Mouse (Mus musculus): ENCODE measurements at regions not wholly inside any gene's neighbourhood (a gene's known extent, or its start where the extent isn't known, plus 50 kb on each side); places are given as distances from the start of the nearest gene placed in this dataset.

DNA sequence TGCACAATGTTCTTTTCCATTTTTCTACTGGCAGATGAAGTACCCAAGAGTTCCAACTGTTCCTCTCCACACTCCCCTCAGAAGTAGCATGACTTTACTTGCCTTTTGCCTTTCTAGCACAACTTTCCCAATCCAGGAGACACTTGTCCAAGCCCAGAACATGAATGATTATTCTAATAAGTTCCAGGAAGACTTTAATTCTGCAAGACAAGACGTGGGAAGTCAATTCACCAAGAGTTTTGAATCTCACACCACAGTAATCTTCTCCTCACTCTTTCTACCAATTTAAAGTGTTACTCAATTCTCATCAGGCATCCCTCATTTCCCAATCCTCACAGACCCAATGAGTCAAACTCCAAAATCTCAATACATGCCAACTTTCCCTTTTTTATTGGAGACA, 122.4 kb downstream of the Car2 start:
- in situ Hi-C loops (cut with MboI; ENCODE audit: unreplicated experiment in 2 of 2) = no loop called here

DNA sequence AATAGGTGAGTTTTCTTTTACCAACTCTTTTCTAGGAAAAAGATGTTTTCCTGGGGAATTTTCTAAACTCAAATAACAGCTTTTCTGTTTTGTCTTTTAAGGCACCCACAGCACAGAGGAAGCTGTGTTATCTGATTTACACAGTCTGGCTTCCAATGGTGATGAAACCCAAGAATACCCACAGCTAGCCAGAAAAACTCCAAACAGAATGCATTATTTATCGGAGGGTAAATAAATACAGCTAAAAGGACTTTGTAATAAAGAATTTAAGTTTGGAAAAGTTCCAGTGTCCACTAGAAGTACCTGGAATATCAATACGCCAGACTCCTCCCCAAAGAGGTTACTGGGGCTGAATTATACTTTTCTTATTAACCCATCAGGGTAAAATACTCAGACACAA, 123.7 kb downstream of the Car2 start:
- in situ Hi-C loops (cut with MboI; ENCODE audit: unreplicated experiment in 2 of 2) = no loop called here

- in situ Hi-C loops (cut with MboI; ENCODE audit: unreplicated experiment in 2 of 2) = no loop called here
These were observed 130.5 kb downstream of the Car2 start for GRCm38 (mm10) chr3:15016621-15017020.

DNA sequence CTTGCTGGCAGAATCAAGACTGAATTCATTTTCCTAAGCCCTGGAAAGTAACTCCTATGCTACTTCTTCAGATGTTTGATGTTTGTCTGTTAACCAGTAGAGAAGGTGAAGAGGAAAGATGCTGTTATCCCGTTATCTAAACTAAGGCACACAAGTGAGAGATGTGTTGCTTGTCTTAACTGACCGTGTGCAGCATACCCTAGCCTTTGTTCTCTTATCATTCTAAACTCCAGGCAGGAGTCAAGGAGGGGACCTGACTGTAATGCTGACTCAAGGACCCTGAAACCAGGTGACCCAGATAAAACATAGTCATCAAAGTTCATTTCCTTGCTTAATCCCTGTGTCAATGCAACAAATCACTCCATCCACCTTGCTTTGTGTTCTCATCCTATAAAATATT, 136.7 kb downstream of the Car2 start:
- in situ Hi-C loops (cut with MboI; ENCODE audit: unreplicated experiment in 2 of 2) = no loop called here

DNA sequence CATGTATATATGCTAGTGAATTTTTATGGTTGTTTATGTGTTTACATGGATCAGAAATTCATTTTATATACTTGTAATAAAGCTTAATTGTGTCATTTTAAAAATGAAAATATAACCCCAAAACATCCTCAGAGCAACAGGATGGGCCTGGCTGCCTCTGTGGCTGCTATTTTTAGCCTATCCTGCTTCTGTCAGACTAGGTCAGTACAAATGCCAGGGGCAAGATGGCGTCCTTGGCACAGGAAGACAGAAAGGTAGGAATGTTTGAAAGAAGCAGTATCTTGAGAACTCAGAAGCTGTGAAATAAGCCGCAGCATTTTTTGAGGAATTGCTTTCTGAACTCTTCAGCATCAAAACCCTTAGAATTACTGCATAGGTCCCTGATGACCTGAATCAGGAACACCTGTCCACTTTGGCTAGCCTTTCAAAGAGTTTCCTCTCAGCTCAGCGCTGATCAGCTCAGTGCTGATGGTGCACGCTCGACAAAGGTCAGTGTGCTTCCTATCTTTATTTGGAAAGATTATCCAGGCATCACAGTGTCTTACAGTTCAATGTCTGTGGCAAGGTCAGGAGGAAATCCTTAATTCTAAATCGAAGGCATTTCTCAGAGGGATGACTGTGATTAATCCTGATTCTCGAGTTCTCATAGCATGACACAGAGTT, 154.9 kb downstream of the Car2 start:
- in situ Hi-C loops (cut with MboI; ENCODE audit: unreplicated experiment in 2 of 2) = no loop called here

GRCm38 (mm10) chr3:15053968-15054367, 167.9 kb downstream of the Car2 start:
- in situ Hi-C loops (cut with MboI; ENCODE audit: unreplicated experiment in 2 of 2) = loop anchor here in 1 of 2 experiments (25.0 kb wide), 2 partner anchors 133 to 983 kb away; no protein-coding TSS in a partner anchor

GRCm38 (mm10) chr3:15055516-15056256, 169.6 kb downstream of the Car2 start:
- in situ Hi-C loops (cut with MboI; ENCODE audit: unreplicated experiment in 2 of 2) = loop anchor here in 1 of 2 experiments (25.0 kb wide), 2 partner anchors 132 to 982 kb away; no protein-coding TSS in a partner anchor

DNA sequence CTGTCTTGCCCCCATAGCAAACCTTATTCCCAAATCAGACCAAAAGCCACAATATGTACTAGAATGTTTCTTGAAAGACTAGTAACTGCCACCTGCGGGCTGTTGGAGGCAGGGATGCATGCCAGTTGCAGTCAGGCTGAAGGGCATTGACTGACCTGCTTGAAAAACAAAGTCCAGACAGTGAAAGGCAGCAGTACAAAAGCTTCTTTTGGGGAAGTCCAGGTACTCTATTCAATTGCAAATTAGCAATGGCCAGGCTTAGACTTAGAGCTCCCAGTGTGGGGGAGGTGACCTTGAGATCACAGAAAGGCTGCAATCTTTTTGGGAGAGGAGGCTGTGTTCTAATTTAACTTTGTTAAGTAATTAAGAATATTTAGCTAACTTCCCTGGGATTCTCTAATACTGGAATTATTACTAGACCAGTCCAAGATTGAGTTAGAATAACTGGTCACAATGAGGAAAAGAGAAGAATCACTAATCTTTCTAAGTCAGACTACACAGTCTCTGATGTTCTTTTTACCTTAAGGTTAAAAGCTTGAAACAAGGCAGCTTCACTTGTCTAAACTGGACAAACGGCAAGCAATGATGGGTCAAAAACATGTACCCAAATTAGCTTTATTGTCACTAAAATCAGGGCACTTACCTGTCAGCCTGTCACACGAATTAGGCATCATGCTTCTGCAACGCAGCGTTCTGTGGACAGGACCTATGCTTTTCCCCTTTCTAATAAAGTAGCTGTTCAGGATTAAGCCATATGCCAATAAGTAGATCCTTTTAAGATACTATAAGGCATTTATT, 170.9 kb downstream of the Car2 start:
- in situ Hi-C loops (cut with MboI; ENCODE audit: unreplicated experiment in 2 of 2) = loop anchor here in 1 of 2 experiments (25.0 kb wide), 2 partner anchors 130 to 980 kb away; no protein-coding TSS in a partner anchor

- in situ Hi-C loops (cut with MboI; ENCODE audit: unreplicated experiment in 2 of 2) = loop anchor here in 1 of 2 experiments (25.0 kb wide), 2 partner anchors 122 to 972 kb away; no protein-coding TSS in a partner anchor
These were observed 179.6 kb downstream of the Car2 start for GRCm38 (mm10) chr3:15065681-15066080.

GRCm38 (mm10) chr3:15068256-15068655, 182.2 kb downstream of the Car2 start:
- in situ Hi-C loops (cut with MboI; ENCODE audit: unreplicated experiment in 2 of 2) = loop anchor here in 1 of 2 experiments (25.0 kb wide), 2 partner anchors 119 to 969 kb away; no protein-coding TSS in a partner anchor

- in situ Hi-C loops (cut with MboI; ENCODE audit: unreplicated experiment in 2 of 2) = loop anchor here in 1 of 2 experiments (25.0 kb wide), 2 partner anchors 116 to 966 kb away; no protein-coding TSS in a partner anchor
These were observed 185.2 kb downstream of the Car2 start for GRCm38 (mm10) chr3:15071030-15071883.

- in situ Hi-C loops (cut with MboI; ENCODE audit: unreplicated experiment in 2 of 2) = loop anchor here in 1 of 2 experiments (25.0 kb wide), 2 partner anchors 114 to 964 kb away; no protein-coding TSS in a partner anchor
These were observed 187.3 kb downstream of the Car2 start for GRCm38 (mm10) chr3:15073405-15073804.

- in situ Hi-C loops (cut with MboI; ENCODE audit: unreplicated experiment in 2 of 2) = loop anchor here in 1 of 2 experiments (25.0 kb wide), 2 partner anchors 113 to 963 kb away; no protein-coding TSS in a partner anchor
These were observed 187.8 kb downstream of the Car2 start for GRCm38 (mm10) chr3:15073847-15074246.

DNA sequence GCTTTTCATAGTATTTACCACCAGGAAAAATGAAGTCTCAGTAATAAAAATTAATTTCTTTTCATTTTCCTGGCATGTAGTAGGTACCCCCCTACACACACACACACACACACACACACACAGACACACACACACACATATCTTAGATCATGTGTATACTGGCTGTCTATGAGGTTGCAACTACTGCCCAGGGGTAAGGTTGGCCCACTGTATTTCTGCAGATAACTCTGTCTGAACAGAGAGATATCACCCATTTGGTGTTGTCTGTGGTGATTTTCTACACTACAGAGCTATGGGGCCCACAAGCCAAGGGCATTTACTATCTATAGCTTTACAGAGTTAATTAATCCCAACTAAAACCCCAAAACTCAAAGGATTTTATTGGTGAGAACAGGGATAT, 188.9 kb downstream of the Car2 start:
- in situ Hi-C loops (cut with MboI; ENCODE audit: unreplicated experiment in 2 of 2) = loop anchor here in 1 of 2 experiments (25.0 kb wide), 2 partner anchors 112 to 962 kb away; no protein-coding TSS in a partner anchor

GRCm38 (mm10) chr3:15090124-15090523, 204.1 kb downstream of the Car2 start:
- in situ Hi-C loops (cut with MboI; ENCODE audit: unreplicated experiment in 2 of 2) = no loop called here

GRCm38 (mm10) chr3:15098206-15098817, 212.2 kb downstream of the Car2 start:
- in situ Hi-C loops (cut with MboI; ENCODE audit: unreplicated experiment in 2 of 2) = no loop called here

GRCm38 (mm10) chr3:15098981-15099380, 212.9 kb downstream of the Car2 start:
- in situ Hi-C loops (cut with MboI; ENCODE audit: unreplicated experiment in 2 of 2) = no loop called here

DNA sequence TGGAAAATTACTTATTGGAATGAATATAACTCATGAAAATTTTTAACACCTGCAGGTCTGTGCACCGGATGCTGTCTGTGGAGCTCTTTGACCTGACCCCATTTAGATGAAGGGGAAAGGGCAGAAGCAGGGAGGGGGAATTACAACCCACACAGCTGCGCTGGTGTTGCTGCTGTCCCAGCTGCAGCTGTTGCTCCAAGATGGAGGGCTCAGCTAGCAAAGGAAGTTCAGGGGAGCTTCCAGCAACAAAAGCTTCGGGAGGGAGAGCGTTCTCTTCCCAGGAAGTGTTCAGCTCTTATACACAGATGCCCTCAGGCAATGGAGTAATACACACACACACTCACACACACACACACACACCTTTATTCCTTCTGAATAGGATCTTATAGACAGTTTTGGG, 219.6 kb downstream of the Car2 start:
- in situ Hi-C loops (cut with MboI; ENCODE audit: unreplicated experiment in 2 of 2) = no loop called here

DNA sequence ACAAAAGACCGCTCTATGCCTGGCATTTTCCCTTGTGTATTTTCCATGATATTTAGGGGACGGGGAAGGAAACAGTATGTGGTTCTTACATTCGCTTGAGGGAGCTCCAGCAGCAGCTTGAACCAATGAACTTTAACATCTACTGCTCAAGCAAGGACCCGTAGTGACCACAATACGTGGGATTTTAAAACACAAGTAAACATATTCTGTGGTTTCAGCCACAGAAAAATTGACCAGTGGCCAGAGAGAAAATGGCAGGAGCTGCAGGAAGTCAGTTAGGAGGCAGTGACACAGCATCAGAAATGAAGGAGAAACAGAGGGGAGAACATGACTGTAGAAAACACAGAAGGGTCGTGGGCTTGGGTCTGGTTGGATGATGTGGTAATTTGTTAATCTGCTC, 220.2 kb downstream of the Car2 start:
- in situ Hi-C loops (cut with MboI; ENCODE audit: unreplicated experiment in 2 of 2) = no loop called here
